Comparison of ENCODE assay signal across 8 mouse cellular contexts in genomic region chr11:93956159-93956558, GRCm38 (mm10). TPM values are rescaled to one million over a fixed set of nuclear protein-coding genes. Genes with fewer than 3 reads are reported as not detected.
A peak's percentile ranks its signal among the peaks of the same experiment; 100 is the strongest.
DNase-seq lines count a peak whose midpoint lies in the region; ATAC-seq and TF ChIP-seq lines count a peak whose summit lies in the region.

TSS of gene Nme2 (minus strand) at chr11:93956259.

- peak within 1 kb of the TSS; percentile 82 for H3K9ac ChIP-seq in lung, embryonic 14.5 days
- H3K9ac ChIP-seq in hindbrain, postnatal 0 days (replicated peaks; ENCODE audit: low read length), result peak within 1 kb of the TSS; percentile 62
- peak within 1 kb of the TSS; percentile 75 for H3K9ac ChIP-seq in liver, postnatal 0 days (replicated peaks)

- peak; percentile 42 for ATAC-seq in lung, embryonic 14.5 days (ENCODE audit: insufficient read depth)
- ATAC-seq in hindbrain, postnatal 0 days, result no peak; the same call in 1 of the 2 replicates
- peak; percentile 4 for ATAC-seq in liver, postnatal 0 days

- no peak for TF ChIP-seq CTCF in lung, embryonic 14.5 days (IDR thresholded peaks at IDR 0.05; ENCODE audit: low read depth)
- no peak for TF ChIP-seq CTCF in bone marrow, adult 2 months (IDR thresholded peaks at IDR 0.05; ENCODE audit: control insufficient read depth, insufficient read depth, low read length)
- TF ChIP-seq CTCF in hindbrain, postnatal 0 days (IDR thresholded peaks at IDR 0.05; ENCODE audit: low read depth), result no peak
- no peak for TF ChIP-seq CTCF in liver, postnatal 0 days (IDR thresholded peaks at IDR 0.05; ENCODE audit: low read depth)

- no peak for DNase-seq in lung, embryonic 14.5 days
- DNase-seq in lung, postnatal 25 days (ENCODE audit: low spot score), result no peak
- no peak for DNase-seq in gastrocnemius, adult 8-10 months (ENCODE audit: low spot score in 2 of 2)
- DNase-seq in hindbrain, postnatal 0 days (ENCODE audit: low spot score), result no peak
- DNase-seq in liver, postnatal 0 days, result no peak
- no peak for DNase-seq in right cerebral cortex, postnatal 36 days (ENCODE audit: low spot score in 2 of 2)
- no peak for DNase-seq in spleen, postnatal 14 days (ENCODE audit: low spot score in 2 of 2)

- no peaks in the 10 kb centered on the region for H3K27me3 ChIP-seq in lung, embryonic 14.5 days (ENCODE audit: insufficient read depth, low read length)
- H3K27me3 ChIP-seq in hindbrain, postnatal 0 days (ENCODE audit: insufficient read depth, low read length), result no peaks in the 10 kb centered on the region
- H3K27me3 ChIP-seq in liver, postnatal 0 days (ENCODE audit: insufficient read depth, low read length), result no peaks in the 10 kb centered on the region

- TF ChIP-seq POLR2A in bone marrow, adult 2 months (IDR thresholded peaks at IDR 0.05; ENCODE audit: borderline replicate concordance, control insufficient read depth, low read depth, low read length), result no peak

- peak within 1 kb of the TSS; percentile 71 for H3K4me3 ChIP-seq in lung, embryonic 14.5 days (ENCODE audit: low read depth, low read length)
- peak within 1 kb of the TSS; percentile 89 for H3K4me3 ChIP-seq in bone marrow, adult 2 months (replicated peaks; ENCODE audit: control insufficient read depth, low read depth, low read length)
- peak within 1 kb of the TSS; percentile 63 for H3K4me3 ChIP-seq in hindbrain, postnatal 0 days (ENCODE audit: low read length)
- peak within 1 kb of the TSS; percentile 74 for H3K4me3 ChIP-seq in liver, postnatal 0 days (ENCODE audit: low read depth, low read length)

- H3K4me1 ChIP-seq in lung, embryonic 14.5 days (ENCODE audit: insufficient read depth), result peaks cover 12% of the 10 kb centered on the region; the same call in 1 of the 2 replicates
- H3K4me1 ChIP-seq in bone marrow, adult 2 months (ENCODE audit: control insufficient read depth, insufficient read depth, low read length), result peaks cover 2% of the 10 kb centered on the region
- H3K4me1 ChIP-seq in hindbrain, postnatal 0 days (ENCODE audit: insufficient read depth, low read length), result peaks cover 7% of the 10 kb centered on the region; the same call in 1 of the 2 replicates
- peaks cover 26% of the 10 kb centered on the region for H3K4me1 ChIP-seq in liver, postnatal 0 days (ENCODE audit: insufficient read depth)

- H3K36me3 ChIP-seq in lung, embryonic 14.5 days (ENCODE audit: insufficient read depth), result peaks cover 61% of the 10 kb centered on the region
- peaks cover 34% of the 10 kb centered on the region for H3K36me3 ChIP-seq in hindbrain, postnatal 0 days (ENCODE audit: insufficient read depth, low read length)
- H3K36me3 ChIP-seq in liver, postnatal 0 days (replicated peaks; ENCODE audit: insufficient read depth, low read length), result peaks cover 21% of the 10 kb centered on the region

- WGBS in lung, embryonic 14.5 days, result 1% methylated on average over 6 of the region's 6 CpGs
- under 1% methylated on average over 6 of the region's 6 CpGs for WGBS in bone marrow, adult 2 months
- WGBS in hindbrain, postnatal 0 days, result 3% methylated on average over 6 of the region's 6 CpGs
- WGBS in liver, postnatal 0 days (ENCODE audit: insufficient replicate concordance), result 2% methylated on average over 6 of the region's 6 CpGs

- peak within 1 kb of the TSS; percentile 86 for H3K4me2 ChIP-seq in lung, embryonic 14.5 days
- H3K4me2 ChIP-seq in hindbrain, postnatal 0 days (ENCODE audit: low read depth, low read length), result peak within 1 kb of the TSS; percentile 93
- H3K4me2 ChIP-seq in liver, postnatal 0 days (ENCODE audit: low read depth, low read length), result peak within 1 kb of the TSS; percentile 92

- no peak for TF ChIP-seq EP300 in liver, postnatal 0 days (IDR thresholded peaks at IDR 0.05; ENCODE audit: low read depth)

- H3K27ac ChIP-seq in lung, embryonic 14.5 days (ENCODE audit: low read depth), result peak within 1 kb of the TSS; percentile 92
- H3K27ac ChIP-seq in bone marrow, adult 2 months (ENCODE audit: control insufficient read depth, insufficient read depth, low read depth, low read length, poor library complexity), result peak within 1 kb of the TSS; percentile 72
- H3K27ac ChIP-seq in hindbrain, postnatal 0 days, result peak within 1 kb of the TSS; percentile 87
- H3K27ac ChIP-seq in liver, postnatal 0 days (ENCODE audit: low read depth), result peak within 1 kb of the TSS; percentile 88

- no peaks in the 10 kb centered on the region for H3K9me3 ChIP-seq in lung, embryonic 14.5 days (ENCODE audit: low read depth, low read length)
- H3K9me3 ChIP-seq in hindbrain, postnatal 0 days (ENCODE audit: low read length), result no peaks in the 10 kb centered on the region
- H3K9me3 ChIP-seq in liver, postnatal 0 days (ENCODE audit: low read length), result no peaks in the 10 kb centered on the region

RNA-seq across cellular contexts. Expression of gene Nme2, which starts in this region (rescaled TPM):
- 272 and 286 TPM in 2 replicates for polyA plus RNA-seq in lung, embryonic 14.5 days (2014; fragmentation: Nextera tagmentation; extraction: Ambion mirVana)
- 47.5 and 121 TPM in 2 replicates for polyA plus RNA-seq in bone marrow, adult 2 months (2011; ENCODE audit: insufficient read depth, insufficient read length, low replicate concordance, missing spikeins)
- total RNA-seq in gastrocnemius, adult 8-10 months (2022), result 100 to 1,000 TPM; 682 to 772 (median 716) TPM
- 302 and 328 TPM in 2 replicates for total RNA-seq in hindbrain, postnatal 0 days (2014; rRNA removed)
- polyA plus RNA-seq in hindbrain, postnatal 0 days (2015; fragmentation: Nextera tagmentation; extraction: Ambion mirVana), result 138 and 161 TPM in 2 replicates
- polyA plus RNA-seq in liver, postnatal 0 days (2015; fragmentation: Nextera tagmentation; extraction: Ambion mirVana), result 166 and 188 TPM in 2 replicates
